Mouse (Mus musculus): ENCODE measurements around the gene Stra8. TPM values are rescaled to one million over a fixed set of nuclear protein-coding genes. Genes with fewer than 3 reads are reported as not detected.
A peak's percentile ranks its signal among the peaks of the same experiment; 100 is the strongest.

Stra8 gene
- polyA plus RNA-seq, 1 experiment: 0.40 TPM

GRCm38 (mm10) chr6:34907121-34907614, 12.8 kb upstream of the Stra8 start:
- no peak for DNase-seq

GRCm38 (mm10) chr6:34907696-34908260, 12.2 kb upstream of the Stra8 start:
- DNase-seq: no peak
- H3K27me3 ChIP-seq (ENCODE audit: control insufficient read depth, insufficient read depth, low read length): no peaks in the 10 kb centered on the region
- whole genome bisulfite sequencing: 94% methylated on average over 18 of the region's 18 CpGs
- H3K36me3 ChIP-seq (ENCODE audit: control insufficient read depth, insufficient read depth, low read length): peaks cover 35% of the 10 kb centered on the region
- H3K27ac ChIP-seq (ENCODE audit: control insufficient read depth, insufficient read depth, low read length): no peak overlapping the region
- H3K4me3 ChIP-seq (ENCODE audit: control insufficient read depth, insufficient read depth, low read length): no peak overlapping the region
- TF ChIP-seq POLR2A (IDR thresholded peaks at IDR 0.05; ENCODE audit: control insufficient read depth, extremely low read depth, insufficient read depth, low read length, poor library complexity) (no peak), CTCF (IDR thresholded peaks at IDR 0.05; ENCODE audit: borderline replicate concordance, control insufficient read depth, extremely low read depth, insufficient read depth, low read length, poor library complexity) (no peak)
- H3K4me1 ChIP-seq (replicated peaks; ENCODE audit: control insufficient read depth, insufficient read depth, low read length): peaks cover 6% of the 10 kb centered on the region

More at GRCm38 (mm10) chr6:34907121-34907614, 12.8 kb upstream of the Stra8 start:
- 84% methylated on average over 2 of the region's 2 CpGs for WGBS
- no peak overlapping the region for H3K27ac ChIP-seq (ENCODE audit: control insufficient read depth, insufficient read depth, low read length)
- H3K4me3 ChIP-seq (ENCODE audit: control insufficient read depth, insufficient read depth, low read length): no peak overlapping the region
- peaks cover 8% of the 10 kb centered on the region for H3K4me1 ChIP-seq (replicated peaks; ENCODE audit: control insufficient read depth, insufficient read depth, low read length)
- TF ChIP-seq CTCF (IDR thresholded peaks at IDR 0.05; ENCODE audit: borderline replicate concordance, control insufficient read depth, extremely low read depth, insufficient read depth, low read length, poor library complexity) (no peak), POLR2A (IDR thresholded peaks at IDR 0.05; ENCODE audit: control insufficient read depth, extremely low read depth, insufficient read depth, low read length, poor library complexity) (no peak)
- peaks cover 39% of the 10 kb centered on the region for H3K36me3 ChIP-seq (ENCODE audit: control insufficient read depth, insufficient read depth, low read length)
- no peaks in the 10 kb centered on the region for H3K27me3 ChIP-seq (ENCODE audit: control insufficient read depth, insufficient read depth, low read length)

- no peak for TF ChIP-seq CTCF (IDR thresholded peaks at IDR 0.05; ENCODE audit: borderline replicate concordance, control insufficient read depth, extremely low read depth, insufficient read depth, low read length, poor library complexity)
- no peak for TF ChIP-seq POLR2A (IDR thresholded peaks at IDR 0.05; ENCODE audit: control insufficient read depth, extremely low read depth, insufficient read depth, low read length, poor library complexity)
- DNase-seq: no peak
- Histone ChIP-seq H3K4me1 (replicated peaks; ENCODE audit: control insufficient read depth, insufficient read depth, low read length) (peaks cover 6% of the 10 kb centered on the region), H3K36me3 (ENCODE audit: control insufficient read depth, insufficient read depth, low read length) (peaks cover 21% of the 10 kb centered on the region), H3K27me3 (ENCODE audit: control insufficient read depth, insufficient read depth, low read length) (no peaks in the 10 kb centered on the region), H3K27ac (ENCODE audit: control insufficient read depth, insufficient read depth, low read length) (peak overlapping the region; percentile 5; the same call in 1 of the 2 replicates), H3K4me3 (ENCODE audit: control insufficient read depth, insufficient read depth, low read length) (peak overlapping the region; percentile 72)
- 48% methylated on average over 8 of the region's 8 CpGs for WGBS
Measured at GRCm38 (mm10) chr6:34909631-34910345, 10.2 kb upstream of the Stra8 start.

- Histone ChIP-seq H3K4me3 (ENCODE audit: control insufficient read depth, insufficient read depth, low read length) (peak within 1 kb of the TSS; percentile 72), H3K4me1 (replicated peaks; ENCODE audit: control insufficient read depth, insufficient read depth, low read length) (peaks cover 6% of the 10 kb centered on the region), H3K36me3 (ENCODE audit: control insufficient read depth, insufficient read depth, low read length) (peaks cover 16% of the 10 kb centered on the region), H3K27me3 (ENCODE audit: control insufficient read depth, insufficient read depth, low read length) (no peaks in the 10 kb centered on the region), H3K27ac (ENCODE audit: control insufficient read depth, insufficient read depth, low read length) (peak within 1 kb of the TSS; percentile 5; the same call in 1 of the 2 replicates)
- DNase-seq: peak; percentile 93
- TF ChIP-seq POLR2A (IDR thresholded peaks at IDR 0.05; ENCODE audit: control insufficient read depth, extremely low read depth, insufficient read depth, low read length, poor library complexity) (peak; percentile 55; the same call in 1 of the 2 replicates), CTCF (IDR thresholded peaks at IDR 0.05; ENCODE audit: borderline replicate concordance, control insufficient read depth, extremely low read depth, insufficient read depth, low read length, poor library complexity) (peak; percentile 68; the same call in 1 of the 2 replicates)
- under 1% methylated on average over 64 of the region's 64 CpGs for WGBS
Measured at GRCm38 (mm10) chr6:34910371-34911219, 9.4 kb upstream of the Stra8 start, which contains the start of gene Wdr91. Gene Wdr91 (minus strand): TSS chr6:34910876.

- Histone ChIP-seq H3K27ac (ENCODE audit: control insufficient read depth, insufficient read depth, low read length) (no peak overlapping the region), H3K36me3 (ENCODE audit: control insufficient read depth, insufficient read depth, low read length) (no peaks in the 10 kb centered on the region), H3K27me3 (ENCODE audit: control insufficient read depth, insufficient read depth, low read length) (no peaks in the 10 kb centered on the region), H3K4me1 (replicated peaks; ENCODE audit: control insufficient read depth, insufficient read depth, low read length) (peaks cover 6% of the 10 kb centered on the region), H3K4me3 (ENCODE audit: control insufficient read depth, insufficient read depth, low read length) (no peak overlapping the region)
- 94% methylated on average over 13 of the region's 13 CpGs for WGBS
- TF ChIP-seq CTCF (IDR thresholded peaks at IDR 0.05; ENCODE audit: borderline replicate concordance, control insufficient read depth, extremely low read depth, insufficient read depth, low read length, poor library complexity) (no peak), POLR2A (IDR thresholded peaks at IDR 0.05; ENCODE audit: control insufficient read depth, extremely low read depth, insufficient read depth, low read length, poor library complexity) (no peak)
- DNase-seq: no peak
Measured at GRCm38 (mm10) chr6:34913341-34914040, 6.5 kb upstream of the Stra8 start.

Data from thymus, adult 2 months (tissue).